Mouse (Mus musculus) bone marrow, adult 2 months (tissue): ENCODE data around the gene Olfr1360. TPM values are rescaled to one million over a fixed set of nuclear protein-coding genes. Genes with fewer than 3 reads are reported as not detected.

Experiments used
- H3K27ac ChIP-seq: fragments of 200-500 bp; 2 replicates; pipeline ENCODE4 v1.5.1; 2012; ENCODE audit warnings: low read depth, mild to moderate bottlenecking, control low read depth, inconsistent platforms, low read length; ENCODE audit not compliant: control insufficient read depth, poor library complexity, insufficient read depth
- H3K4me1 ChIP-seq: fragments of 200-500 bp; 2 replicates; pipeline ENCODE4 v1.6.1; 2011; ENCODE audit warnings: low read length; ENCODE audit not compliant: control insufficient read depth, insufficient read depth
- H3K4me3 ChIP-seq: fragments of 200-500 bp; replicated peaks from 2 replicates; pipeline ENCODE3; 2011; ENCODE audit warnings: mild to moderate bottlenecking, low read depth, low read length, control low read depth; ENCODE audit not compliant: control insufficient read depth
- CTCF ChIP-seq: fragments of 200-500 bp; IDR thresholded peaks from 2 replicates; pipeline ENCODE4 v1.5.1; 2011; ENCODE audit warnings: low read length, control low read depth; ENCODE audit not compliant: control insufficient read depth, insufficient read depth
- POLR2A ChIP-seq: fragments of 200-500 bp; IDR thresholded peaks from 2 replicates; pipeline ENCODE4 v1.6.1; 2011; ENCODE audit warnings: low read depth, mild to moderate bottlenecking, control low read depth, low read length, borderline replicate concordance; ENCODE audit not compliant: control insufficient read depth
- WGBS: fragments of 180-500 bp; shearing (Covaris S2); methylation state at CpG from one replicate; pipeline ENCODE4 v1.1.7; 2018; 5-methylcytosine and 5-hydroxymethylcytosine counted together
- polyA plus RNA-seq: library from polyadenylated mRNA; stranded (reverse); fragments of >200 nt; gene quantifications from 2 replicates; pipeline ENCODE4 v1.2.4, GENCODE M21; 2011; ENCODE audit warnings: low replicate concordance; ENCODE audit not compliant: missing spikeins, insufficient read depth, insufficient read length

Olfr1360 gene
- polyA plus RNA-seq, 1 experiment: not detected

GRCm38 (mm10) chr13:21706669-21707068 is 29.5 kb upstream of the Olfr1360 start:
- no peak overlapping the region for H3K4me3 ChIP-seq
- no peak overlapping the region for H3K27ac ChIP-seq
- no peak for TF ChIP-seq POLR2A
- 65% methylated on average over 4 of the region's 4 CpGs for WGBS
- H3K4me1 ChIP-seq: no peaks in the 10 kb centered on the region; the same call in 1 of the 2 replicates

GRCm38 (mm10) chr13:21697811-21698210 is 20.6 kb upstream of the Olfr1360 start, which contains the start of gene Olfr1359:
Olfr1359 (plus strand) TSS chr13:21698111.
- no peaks in the 10 kb centered on the region for H3K4me1 ChIP-seq
- TF ChIP-seq CTCF (no peak), POLR2A (no peak)
- no peak within 1 kb of the TSS for H3K27ac ChIP-seq
- H3K4me3 ChIP-seq: no peak within 1 kb of the TSS

GRCm38 (mm10) chr13:21663286-21663685 is 13.9 kb downstream of the Olfr1360 start, which contains the start of gene Olfr1361:
Olfr1361 (minus strand) TSS chr13:21663386.
- H3K4me1 ChIP-seq: no peaks in the 10 kb centered on the region
- no peak within 1 kb of the TSS for H3K4me3 ChIP-seq
- H3K27ac ChIP-seq: no peak within 1 kb of the TSS
- TF ChIP-seq CTCF: no peak
- TF ChIP-seq POLR2A: no peak
- WGBS: 79% methylated on average over 2 of the region's 2 CpGs

GRCm38 (mm10) chr13:21642418-21642817 is 34.8 kb downstream of the Olfr1360 start, which contains the start of gene Olfr11:
Olfr11 (minus strand) TSS chr13:21642518.
- Histone ChIP-seq H3K4me1 (no peaks in the 10 kb centered on the region), H3K4me3 (no peak within 1 kb of the TSS), H3K27ac (no peak within 1 kb of the TSS)
- WGBS: 83% methylated on average over 2 of the region's 2 CpGs
- TF ChIP-seq CTCF (no peak), POLR2A (no peak)

Other genes starting within 250 kb of the Olfr1360 start
- not detected in 2 replicates for gene Pgbd1, start 236.3 kb downstream of the Olfr1360 start, polyA plus RNA-seq
- 8.0 and 14.1 TPM in 2 replicates for gene Zscan26, start 223.7 kb downstream of the Olfr1360 start, polyA plus RNA-seq
- gene Nkapl, start 208.9 kb downstream of the Olfr1360 start, polyA plus RNA-seq: 0.66 TPM in 1 of 2 replicates, not detected in the other
- gene Zkscan4, start 198.5 kb downstream of the Olfr1360 start, polyA plus RNA-seq: not detected in 2 replicates
- not detected in 2 replicates for gene Gm10065, start 198.0 kb downstream of the Olfr1360 start, polyA plus RNA-seq
- gene AK157302, start 182.2 kb downstream of the Olfr1360 start, polyA plus RNA-seq: 1.6 TPM in 1 of 2 replicates, not detected in the other
- 14.1 TPM in 1 of 2 replicates, not detected in the other for gene Gm11273, start 176.0 kb downstream of the Olfr1360 start, polyA plus RNA-seq
- 2.1 and 6.4 TPM in 2 replicates for gene Zkscan8, start 146.3 kb downstream of the Olfr1360 start, polyA plus RNA-seq
- not detected in 2 replicates for gene Olfr1366, start 134.6 kb downstream of the Olfr1360 start, polyA plus RNA-seq
- gene Olfr1535, start 117.5 kb downstream of the Olfr1360 start, polyA plus RNA-seq: 0.90 and 1.00 TPM in 2 replicates
- gene Olfr1364, start 95.6 kb downstream of the Olfr1360 start, polyA plus RNA-seq: not detected in 2 replicates
- gene Olfr1362, start 63.4 kb downstream of the Olfr1360 start, polyA plus RNA-seq: not detected in 2 replicates
- not detected in 2 replicates for gene Olfr11, start 34.9 kb downstream of the Olfr1360 start, polyA plus RNA-seq
- not detected in 2 replicates for gene Olfr1361, start 14.0 kb downstream of the Olfr1360 start, polyA plus RNA-seq
- not detected in 2 replicates for gene Olfr1359, start 20.7 kb upstream of the Olfr1360 start, polyA plus RNA-seq
- gene Hist1h2bl, start 38.7 kb upstream of the Olfr1360 start, polyA plus RNA-seq: 28.9 and 65.7 TPM in 2 replicates
- gene Hist1h2ai, start 39.0 kb upstream of the Olfr1360 start, polyA plus RNA-seq: 19.2 and 21.1 TPM in 2 replicates
- 49.7 and 178 TPM in 2 replicates for gene Hist1h3h, start 40.3 kb upstream of the Olfr1360 start, polyA plus RNA-seq
- gene Hist1h2bm, start 44.6 kb upstream of the Olfr1360 start, polyA plus RNA-seq: 19.6 and 68.6 TPM in 2 replicates
- 47.4 and 58.6 TPM in 2 replicates for gene Hist1h4j, start 57.7 kb upstream of the Olfr1360 start, polyA plus RNA-seq
- gene Hist1h4k, start 73.1 kb upstream of the Olfr1360 start, polyA plus RNA-seq: 358 and 477 TPM in 2 replicates
- gene Hist1h2ak, start 76.4 kb upstream of the Olfr1360 start, polyA plus RNA-seq: 25.2 and 61.7 TPM in 2 replicates
- gene Hist1h2bn, start 76.7 kb upstream of the Olfr1360 start, polyA plus RNA-seq: 98.2 and 195 TPM in 2 replicates
- 99.1 and 123 TPM in 2 replicates for gene Hist1h1b, start 103.2 kb upstream of the Olfr1360 start, polyA plus RNA-seq
- 34.1 TPM in 1 of 2 replicates, not detected in the other for gene Hist1h3i, start 106.0 kb upstream of the Olfr1360 start, polyA plus RNA-seq
- 14.9 and 15.3 TPM in 2 replicates for gene Hist1h2an, start 109.8 kb upstream of the Olfr1360 start, polyA plus RNA-seq
- 31.5 and 33.4 TPM in 2 replicates for gene Hist1h2bp, start 110.1 kb upstream of the Olfr1360 start, polyA plus RNA-seq
- 27.5 and 42.9 TPM in 2 replicates for gene Hist1h2bq, start 132.8 kb upstream of the Olfr1360 start, polyA plus RNA-seq
- gene Hist1h2ao, start 133.1 kb upstream of the Olfr1360 start, polyA plus RNA-seq: 5.1 TPM in 1 of 2 replicates, not detected in the other
- 157 and 288 TPM in 2 replicates for gene Hist1h4m, start 134.3 kb upstream of the Olfr1360 start, polyA plus RNA-seq
- 79.8 and 313 TPM in 2 replicates for gene Hist1h4n, start 154.8 kb upstream of the Olfr1360 start, polyA plus RNA-seq
- 94.2 and 102 TPM in 2 replicates for gene Hist1h2ap, start 156.1 kb upstream of the Olfr1360 start, polyA plus RNA-seq
- 36.9 and 43.8 TPM in 2 replicates for gene Hist1h2br, start 156.3 kb upstream of the Olfr1360 start, polyA plus RNA-seq